Mouse (Mus musculus) heart, embryonic 10.5 days (tissue): ENCODE measurements around the gene Dspp. TPM values are rescaled to one million over a fixed set of nuclear protein-coding genes. Genes with fewer than 3 reads are reported as not detected.

ENCODE experiments used
- DNase-seq: peaks from one replicate; pipeline ENCODE4 v3.0.0-alpha.2; 2017; ENCODE audit warnings: low spot score
- H3K27ac ChIP-seq: fragments of 300-500 bp; sonication (generic); 2 replicates; pipeline ENCODE4 v1.5.1; 2016; ENCODE audit warnings: mild to moderate bottlenecking
- H3K27me3 ChIP-seq: fragments of 300-500 bp; sonication (generic); 2 replicates; pipeline ENCODE4 v1.6.1; 2016; ENCODE audit warnings: mild to moderate bottlenecking; ENCODE audit not compliant: poor library complexity, insufficient read depth, severe bottlenecking
- H3K36me3 ChIP-seq: fragments of 300-500 bp; sonication (generic); 2 replicates; pipeline ENCODE4 v1.6.1; 2016; ENCODE audit warnings: mild to moderate bottlenecking, moderate library complexity
- H3K4me1 ChIP-seq: fragments of 300-500 bp; sonication (generic); 2 replicates; pipeline ENCODE4 v1.6.1; 2016; ENCODE audit warnings: mild to moderate bottlenecking
- H3K4me3 ChIP-seq: fragments of 300-500 bp; sonication (generic); 2 replicates; pipeline ENCODE4 v1.5.1; 2016; ENCODE audit warnings: mild to moderate bottlenecking, moderate library complexity
- H3K9me3 ChIP-seq: fragments of 300-500 bp; sonication (generic); 2 replicates; pipeline ENCODE4 v1.6.1; 2016; ENCODE audit warnings: mild to moderate bottlenecking, moderate library complexity
- WGBS: fragments of 180-500 bp; shearing (Covaris S2); methylation state at CpG from one replicate; pipeline ENCODE4 v1.1.7; 2016; 5-methylcytosine and 5-hydroxymethylcytosine counted together
- polyA plus RNA-seq: library from polyadenylated mRNA; unstranded; fragments of >200 nt; fragmentation: Nextera tagmentation; extraction: Ambion mirVana; gene quantifications from 2 replicates; pipeline ENCODE4 v1.2.1, GENCODE M21; 2016

Gene Dspp
- polyA plus RNA-seq, 1 experiment from 2014 or later: not detected

GRCm38 (mm10) chr5:104150196-104150595 lies 20.3 kb upstream of the Dspp start:
- H3K9me3 ChIP-seq: no peaks in the 10 kb centered on the region
- 0 out of 2 replicates have a peak, but pooled peaks cover 3% of the 10 kb centered on the region for H3K4me1 ChIP-seq
- no peak for DNase-seq
- H3K27me3 ChIP-seq: no peaks in the 10 kb centered on the region
- H3K4me3 ChIP-seq: no peak overlapping the region
- no peaks in the 10 kb centered on the region for H3K36me3 ChIP-seq
- no peak overlapping the region for H3K27ac ChIP-seq
- 87% methylated on average over 6 of the region's 6 CpGs for WGBS

- no peaks in the 10 kb centered on the region for H3K36me3 ChIP-seq
These were observed 12.8 kb upstream of the Dspp start for GRCm38 (mm10) chr5:104157701-104158100.

GRCm38 (mm10) chr5:104158332-104159052 lies 12.0 kb upstream of the Dspp start:
- no peak overlapping the region for H3K4me3 ChIP-seq
- no peak for DNase-seq
- H3K27me3 ChIP-seq: no peaks in the 10 kb centered on the region
- no peaks in the 10 kb centered on the region for H3K4me1 ChIP-seq
- H3K36me3 ChIP-seq: no peaks in the 10 kb centered on the region
- H3K27ac ChIP-seq: no peak overlapping the region
- 83% methylated on average over 7 of the region's 7 CpGs for WGBS
- H3K9me3 ChIP-seq: no peaks in the 10 kb centered on the region

More at GRCm38 (mm10) chr5:104157701-104158100, 12.8 kb upstream of the Dspp start:
- WGBS: 85% methylated on average over 7 of the region's 7 CpGs
- H3K9me3 ChIP-seq: no peaks in the 10 kb centered on the region
- no peaks in the 10 kb centered on the region for H3K27me3 ChIP-seq
- no peak overlapping the region for H3K4me3 ChIP-seq
- no peaks in the 10 kb centered on the region for H3K4me1 ChIP-seq
- H3K27ac ChIP-seq: no peak overlapping the region
- no peak for DNase-seq

- Histone ChIP-seq H3K36me3 (no peaks in the 10 kb centered on the region), H3K27ac (no peak overlapping the region), H3K27me3 (no peaks in the 10 kb centered on the region)
These were observed 9.9 kb upstream of the Dspp start for GRCm38 (mm10) chr5:104160581-104160980.

GRCm38 (mm10) chr5:104161390-104161789 lies 9.1 kb upstream of the Dspp start:
- WGBS: 66% methylated on average over 1 of the region's 1 CpGs
- no peak for DNase-seq
- no peaks in the 10 kb centered on the region for H3K27me3 ChIP-seq
- no peak overlapping the region for H3K4me3 ChIP-seq
- H3K4me1 ChIP-seq: no peaks in the 10 kb centered on the region
- no peaks in the 10 kb centered on the region for H3K36me3 ChIP-seq
- H3K27ac ChIP-seq: no peak overlapping the region
- H3K9me3 ChIP-seq: no peaks in the 10 kb centered on the region

More at GRCm38 (mm10) chr5:104160581-104160980, 9.9 kb upstream of the Dspp start:
- DNase-seq: no peak
- Histone ChIP-seq H3K4me1 (no peaks in the 10 kb centered on the region), H3K4me3 (no peak overlapping the region), H3K9me3 (no peaks in the 10 kb centered on the region)
- WGBS: 83% methylated on average over 3 of the region's 3 CpGs

- no peaks in the 10 kb centered on the region for H3K27me3 ChIP-seq
- no peaks in the 10 kb centered on the region for H3K36me3 ChIP-seq
- H3K4me3 ChIP-seq: no peak overlapping the region
- H3K27ac ChIP-seq: no peak overlapping the region
- H3K4me1 ChIP-seq: no peaks in the 10 kb centered on the region
- no peak for DNase-seq
- WGBS: 76% methylated on average over 4 of the region's 4 CpGs
- H3K9me3 ChIP-seq: no peaks in the 10 kb centered on the region
These were observed 7.0 kb upstream of the Dspp start for GRCm38 (mm10) chr5:104163536-104163935.

- no peaks in the 10 kb centered on the region; the same call in 1 of the 2 replicates for H3K4me1 ChIP-seq
- H3K27me3 ChIP-seq: no peaks in the 10 kb centered on the region
- no peak overlapping the region for H3K27ac ChIP-seq
- H3K9me3 ChIP-seq: peaks cover 8% of the 10 kb centered on the region
- WGBS: 82% methylated on average over 6 of the region's 6 CpGs
- H3K4me3 ChIP-seq: no peak overlapping the region
- H3K36me3 ChIP-seq: no peaks in the 10 kb centered on the region
- DNase-seq: no peak
These were observed 2.6 kb downstream of the Dspp start for GRCm38 (mm10) chr5:104173094-104173493.

- WGBS: 73% methylated on average over 1 of the region's 1 CpGs
- Histone ChIP-seq H3K4me1 (no peaks in the 10 kb centered on the region), H3K9me3 (peaks cover 11% of the 10 kb centered on the region), H3K27me3 (no peaks in the 10 kb centered on the region), H3K36me3 (no peaks in the 10 kb centered on the region), H3K4me3 (no peak overlapping the region), H3K27ac (no peak overlapping the region)
- no peak for DNase-seq
These were observed 13.2 kb downstream of the Dspp start for GRCm38 (mm10) chr5:104183743-104184142.

- no peak for DNase-seq
- Histone ChIP-seq H3K27me3 (no peaks in the 10 kb centered on the region), H3K27ac (no peak overlapping the region), H3K4me3 (no peak overlapping the region), H3K4me1 (no peaks in the 10 kb centered on the region), H3K9me3 (no peaks in the 10 kb centered on the region), H3K36me3 (no peaks in the 10 kb centered on the region)
- WGBS: 77% methylated on average over 3 of the region's 3 CpGs
These were observed 16.8 kb downstream of the Dspp start for GRCm38 (mm10) chr5:104187281-104187680.

GRCm38 (mm10) chr5:104195086-104195485 lies 24.6 kb downstream of the Dspp start:
- Histone ChIP-seq H3K27me3 (no peaks in the 10 kb centered on the region), H3K4me1 (no peaks in the 10 kb centered on the region), H3K4me3 (no peak overlapping the region), H3K36me3 (no peaks in the 10 kb centered on the region), H3K9me3 (no peaks in the 10 kb centered on the region), H3K27ac (no peak overlapping the region)
- 94% methylated on average over 1 of the region's 1 CpGs for WGBS
- DNase-seq: no peak

GRCm38 (mm10) chr5:104201153-104201950 lies 30.8 kb downstream of the Dspp start:
- Histone ChIP-seq H3K36me3 (no peaks in the 10 kb centered on the region), H3K27ac (no peak overlapping the region), H3K9me3 (no peaks in the 10 kb centered on the region), H3K4me3 (no peak overlapping the region), H3K4me1 (no peaks in the 10 kb centered on the region), H3K27me3 (no peaks in the 10 kb centered on the region)
- no peak for DNase-seq
- 87% methylated on average over 12 of the region's 12 CpGs for WGBS

- H3K27ac ChIP-seq: no peak within 1 kb of the TSS
- H3K4me3 ChIP-seq: no peak within 1 kb of the TSS
- 68% methylated on average over 5 of the region's 5 CpGs for WGBS
- H3K4me1 ChIP-seq: no peaks in the 10 kb centered on the region
- no peaks in the 10 kb centered on the region for H3K27me3 ChIP-seq
- no peak for DNase-seq
- no peaks in the 10 kb centered on the region for H3K36me3 ChIP-seq
- H3K9me3 ChIP-seq: no peaks in the 10 kb centered on the region
These were observed 31.8 kb downstream of the Dspp start, which contains the start of gene Dmp1 for GRCm38 (mm10) chr5:104202351-104202750. Gene Dmp1 (plus strand): TSS chr5:104202613.

- H3K9me3 ChIP-seq: no peaks in the 10 kb centered on the region
- H3K27ac ChIP-seq: no peak overlapping the region
- WGBS: 71% methylated on average over 11 of the region's 11 CpGs
- no peaks in the 10 kb centered on the region for H3K36me3 ChIP-seq
- no peak overlapping the region for H3K4me3 ChIP-seq
- no peaks in the 10 kb centered on the region for H3K4me1 ChIP-seq
- DNase-seq: no peak
- no peaks in the 10 kb centered on the region for H3K27me3 ChIP-seq
These were observed 42.0 kb downstream of the Dspp start for GRCm38 (mm10) chr5:104212531-104212930.
